Mouse (Mus musculus): ENCODE measurements around the gene Ltbp1. TPM values are rescaled to one million over a fixed set of nuclear protein-coding genes. Genes with fewer than 3 reads are reported as not detected.

The Ltbp1 gene
- polyA plus RNA-seq, 2 experiments from 2014 or later = 0.15 TPM; not detected in 1

GRCm38 (mm10) chr17:75244148-75244547, 238.8 kb downstream of the Ltbp1 start:
- no peak for ATAC-seq

DNA sequence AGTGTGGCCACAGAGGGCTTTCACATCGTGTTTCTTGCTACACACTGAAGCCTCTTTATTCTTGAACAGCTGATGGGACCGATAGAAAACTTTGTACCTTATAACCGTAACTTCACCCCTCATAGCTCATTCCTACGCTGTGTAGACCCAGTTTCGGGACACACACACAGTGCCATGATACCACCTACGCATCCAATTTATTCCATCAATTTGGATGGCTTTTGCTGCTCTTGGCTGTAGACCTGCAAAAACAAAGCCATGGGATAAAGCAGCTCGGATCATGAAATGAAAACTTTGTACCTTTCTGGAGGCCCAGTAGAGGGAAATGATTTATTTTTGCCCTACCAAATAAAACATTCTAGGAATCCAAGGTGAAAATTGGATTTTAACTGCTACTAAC, 239.7 kb downstream of the Ltbp1 start:
- ATAC-seq = no peak

- ATAC-seq = no peak
Observed at GRCm38 (mm10) chr17:75248632-75249031, 243.3 kb downstream of the Ltbp1 start.

GRCm38 (mm10) chr17:75250571-75250970, 245.2 kb downstream of the Ltbp1 start:
- ATAC-seq = no peak

DNA sequence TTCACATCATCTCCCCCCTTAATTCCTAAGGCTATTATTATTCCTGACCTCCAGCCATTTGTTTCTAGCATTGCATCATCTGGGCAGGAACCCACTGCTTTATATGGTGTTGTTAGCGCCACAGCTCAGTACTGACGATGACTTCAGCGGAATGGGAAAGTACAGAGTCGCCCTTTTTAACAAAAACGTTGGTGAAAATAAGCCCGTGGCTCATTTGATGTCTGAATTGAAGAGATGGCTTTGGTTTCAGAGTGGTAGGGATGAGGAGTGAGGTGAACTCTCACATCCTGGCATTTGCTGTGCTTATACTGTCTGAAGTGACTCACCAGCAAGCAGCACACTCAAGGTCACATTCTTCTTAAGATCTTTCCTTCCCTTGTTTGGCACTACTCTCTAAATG, 245.7 kb downstream of the Ltbp1 start:
- ATAC-seq = no peak

GRCm38 (mm10) chr17:75252540-75252939, 247.2 kb downstream of the Ltbp1 start:
- ATAC-seq = no peak

DNA sequence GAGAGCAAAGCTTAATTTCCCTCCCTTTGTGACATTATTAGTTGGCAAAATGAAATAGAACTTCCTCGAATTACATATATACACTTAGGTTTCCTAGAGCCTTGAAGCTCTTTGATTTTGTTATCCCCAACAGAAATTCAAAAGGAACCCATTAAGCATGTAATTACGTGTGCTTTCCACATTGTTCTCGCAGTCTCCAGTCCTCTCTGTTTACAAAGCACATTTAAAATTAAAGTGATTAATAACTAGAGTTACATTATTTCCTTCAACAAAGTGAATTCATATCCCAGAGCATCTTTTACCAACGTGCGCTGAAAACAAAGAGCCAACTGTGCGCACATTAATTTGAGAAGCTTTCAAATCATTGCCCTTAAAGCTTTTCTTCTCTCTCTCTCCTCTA, 249.5 kb downstream of the Ltbp1 start:
- ATAC-seq = no peak

GRCm38 (mm10) chr17:75255967-75256366, 250.6 kb downstream of the Ltbp1 start:
- ATAC-seq = no peak

- ATAC-seq = no peak
Observed at GRCm38 (mm10) chr17:75258427-75258826, 253.1 kb downstream of the Ltbp1 start.

DNA sequence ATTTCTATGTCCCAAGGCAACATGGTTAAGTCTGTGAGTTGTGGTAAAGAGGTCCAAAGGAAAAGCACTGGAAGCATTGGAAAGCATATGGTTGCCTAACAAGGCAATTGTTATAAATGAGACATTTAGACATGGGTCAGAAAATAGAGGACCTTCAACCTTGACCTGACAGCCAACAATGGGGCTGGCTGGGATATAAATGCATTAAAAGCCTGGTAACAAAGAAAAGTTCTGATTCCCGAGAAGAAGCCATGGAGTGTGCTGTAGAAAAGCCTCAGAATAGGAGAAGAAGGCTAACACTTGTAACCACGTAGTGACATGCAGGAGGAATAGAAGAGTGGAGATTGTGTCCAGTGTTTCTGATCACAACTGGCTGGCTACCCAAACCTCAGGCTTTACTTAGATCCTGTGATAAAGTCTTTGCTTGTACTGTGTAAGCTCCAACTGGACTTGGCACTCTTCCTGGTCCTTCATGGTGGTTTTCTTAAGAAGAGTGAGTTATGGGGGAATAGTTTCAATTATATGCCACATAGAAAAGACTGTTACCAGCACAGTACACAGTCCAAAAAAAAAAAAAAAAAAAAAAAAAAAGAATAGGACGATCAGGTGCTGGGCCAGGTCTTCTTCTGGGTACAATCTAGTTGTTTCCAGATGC, 258.1 kb downstream of the Ltbp1 start:
- no peak for ATAC-seq

GRCm38 (mm10) chr17:75268506-75268905, 263.1 kb downstream of the Ltbp1 start:
- ATAC-seq = no peak

DNA sequence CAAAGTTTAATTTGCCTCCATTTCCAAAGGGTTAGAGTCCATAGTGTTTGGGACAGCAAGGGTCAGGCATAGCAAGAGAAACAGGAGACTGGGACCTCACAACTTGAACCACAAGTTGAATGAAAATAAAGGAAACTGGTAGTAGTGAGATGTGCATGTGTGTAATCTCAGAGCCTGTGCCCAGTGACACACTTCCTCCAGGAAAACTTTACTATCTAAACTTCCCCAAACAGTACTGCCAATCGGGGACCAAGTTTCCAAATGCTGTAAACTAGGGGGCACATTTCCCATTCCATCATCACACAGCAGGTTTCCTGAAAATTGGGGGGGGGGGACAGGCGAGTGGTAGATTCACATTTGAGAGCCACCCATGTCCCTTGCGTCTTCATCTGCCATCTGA, 267.1 kb downstream of the Ltbp1 start:
- no peak for ATAC-seq

GRCm38 (mm10) chr17:75273272-75273671, 267.9 kb downstream of the Ltbp1 start:
- ATAC-seq = no peak

DNA sequence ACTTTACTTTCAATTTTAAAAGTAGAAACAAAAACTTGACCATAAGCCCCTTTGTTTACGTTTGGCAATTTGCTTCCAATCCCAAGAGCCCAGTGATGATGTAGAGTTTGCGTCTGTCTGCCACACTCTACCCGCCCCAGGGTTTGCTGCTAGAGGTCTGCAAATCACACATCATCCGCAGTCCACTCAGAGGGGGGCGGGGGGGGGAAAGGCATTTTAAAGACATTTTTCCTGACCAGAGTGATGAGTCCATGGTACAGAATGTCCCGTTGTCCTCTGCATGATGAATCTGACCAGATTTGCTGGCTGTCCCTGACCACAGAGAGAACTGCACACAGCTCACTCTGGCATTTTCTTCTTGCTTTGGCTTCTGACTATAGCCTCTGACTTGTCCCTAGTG, 269.9 kb downstream of the Ltbp1 start:
- ATAC-seq = no peak

DNA sequence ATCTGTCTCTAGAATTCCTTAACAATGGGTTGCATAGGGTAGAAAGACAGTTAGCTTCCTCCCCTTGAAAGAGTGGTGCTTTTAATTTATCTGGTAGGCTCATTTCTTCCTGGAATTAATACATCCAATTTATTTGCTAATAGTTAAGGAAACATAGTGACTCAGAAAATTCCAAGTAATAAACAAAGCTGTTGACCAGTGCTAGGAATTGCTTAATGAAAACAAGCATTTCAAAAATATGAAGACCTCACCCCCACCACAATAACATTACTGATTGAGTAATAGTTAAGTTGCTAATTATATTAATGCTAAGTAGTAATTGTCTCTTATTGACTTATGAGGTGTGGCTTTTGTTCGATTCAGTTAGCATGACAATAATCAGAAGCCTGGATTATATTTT, 272.7 kb downstream of the Ltbp1 start:
- no peak for ATAC-seq

- ATAC-seq = no peak
Observed at GRCm38 (mm10) chr17:75278561-75278960, 273.2 kb downstream of the Ltbp1 start.

DNA sequence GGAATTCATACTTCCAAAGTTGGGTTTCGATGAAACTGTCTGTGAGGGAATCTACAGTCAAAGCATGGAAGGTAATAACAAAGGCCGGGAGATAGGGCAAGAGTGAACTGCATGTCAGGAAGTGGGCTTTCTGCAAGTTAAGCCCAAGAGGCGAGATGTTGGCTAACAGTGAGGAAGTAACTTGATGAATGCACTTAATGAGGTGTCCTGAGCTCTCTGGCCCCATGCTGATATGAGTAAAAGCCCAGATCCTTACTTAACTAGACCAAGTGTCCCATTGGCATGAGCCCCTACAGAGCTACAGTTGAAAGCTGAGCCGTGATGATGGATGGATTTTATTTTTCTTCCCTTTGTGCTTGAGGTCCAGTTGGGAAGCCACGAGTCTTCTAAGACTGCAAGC, 276.0 kb downstream of the Ltbp1 start:
- no peak for ATAC-seq

GRCm38 (mm10) chr17:75284876-75285708, 279.7 kb downstream of the Ltbp1 start:
- ATAC-seq = no peak

GRCm38 (mm10) chr17:75292986-75293385, 287.6 kb downstream of the Ltbp1 start:
- ATAC-seq = no peak

- ATAC-seq = no peak
Observed at GRCm38 (mm10) chr17:75293725-75294124, 288.4 kb downstream of the Ltbp1 start.

DNA sequence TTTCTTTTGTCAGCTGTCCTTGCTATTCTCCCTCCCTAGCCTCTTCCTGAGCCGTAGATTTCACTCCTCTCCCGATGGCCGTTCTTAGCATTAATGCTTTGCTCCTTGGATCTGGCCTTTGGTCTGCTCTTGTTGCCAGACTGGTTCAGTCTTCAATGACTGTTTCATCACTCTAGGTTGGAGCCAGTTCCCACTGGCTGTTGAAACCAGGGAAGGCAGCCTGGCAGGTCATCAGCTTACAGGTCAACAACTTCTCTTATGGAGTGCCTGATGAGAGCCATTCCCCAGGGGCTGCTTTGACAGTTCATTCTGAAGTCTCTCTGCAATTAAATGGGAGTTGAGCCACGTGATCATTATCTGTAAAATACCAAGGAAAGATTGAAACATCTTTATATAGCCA, 295.5 kb downstream of the Ltbp1 start:
- ATAC-seq = no peak

DNA sequence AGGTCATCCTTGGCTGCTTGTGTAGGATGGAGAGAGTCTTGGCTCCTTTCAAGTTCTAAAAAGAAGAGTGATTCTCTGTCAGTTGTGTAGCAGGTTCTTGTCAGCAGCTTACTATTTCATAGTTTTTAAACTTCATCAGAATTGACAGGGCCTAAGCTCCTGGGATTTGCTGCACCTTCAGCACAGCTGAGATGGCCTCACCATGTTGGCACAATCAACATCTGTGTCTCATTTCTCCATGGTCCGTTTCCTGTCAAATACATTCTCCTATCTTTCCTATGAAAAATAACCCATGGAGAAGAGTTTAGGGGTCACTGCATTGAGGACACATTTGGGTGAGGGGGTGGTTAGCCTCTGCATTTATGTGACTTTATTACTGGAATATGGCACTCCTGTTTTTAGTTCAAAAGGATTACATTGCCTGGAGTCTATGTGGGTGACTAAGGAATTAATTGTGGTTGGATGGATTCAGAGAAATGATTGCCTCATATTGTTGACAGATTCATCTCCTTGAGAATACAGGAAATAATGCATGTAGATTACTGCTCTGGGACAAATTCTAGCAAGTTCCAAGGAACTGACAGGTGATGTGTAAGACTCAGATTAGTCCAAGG, 299.5 kb downstream of the Ltbp1 start:
- no peak for ATAC-seq

- no peak for ATAC-seq
Observed at GRCm38 (mm10) chr17:75305714-75306113, 300.3 kb downstream of the Ltbp1 start.

All from activated CD4-positive, CD25-positive, alpha-beta regulatory T cell, adult 4 months (primary cell).